Mouse (Mus musculus) embryonic fibroblast, embryonic 13.5 days (primary cell): Measurements from ENCODE around the gene Psmd11. TPM values are rescaled to one million over a fixed set of nuclear protein-coding genes. Genes with fewer than 3 reads are reported as not detected.

Source experiments
- H3K27ac ChIP-seq: 2 replicates; pipeline ENCODE4 v1.5.1; 2012; ENCODE audit warnings: low read length, control low read depth, inconsistent platforms; ENCODE audit not compliant: insufficient read depth
- H3K4me1 ChIP-seq: 2 replicates; pipeline ENCODE4 v1.6.1; 2011; ENCODE audit warnings: low read length; ENCODE audit not compliant: control insufficient read depth, insufficient read depth
- H3K4me3 ChIP-seq: 2 replicates; pipeline ENCODE4 v1.5.1; 2011; ENCODE audit warnings: mild to moderate bottlenecking, control low read depth, low read length; ENCODE audit not compliant: insufficient read depth
- CTCF ChIP-seq: IDR thresholded peaks from 2 replicates; pipeline ENCODE4 v1.5.1; 2011; ENCODE audit warnings: mild to moderate bottlenecking, control low read depth, low read length, moderate library complexity, borderline replicate concordance; ENCODE audit not compliant: insufficient read depth
- POLR2A ChIP-seq: IDR thresholded peaks from 2 replicates; pipeline ENCODE4 v1.6.1; 2011; ENCODE audit warnings: low read depth, mild to moderate bottlenecking, control low read depth, low read length, moderate library complexity
- polyA plus RNA-seq: library from polyadenylated mRNA; stranded (reverse); fragments of >200 nt; gene quantifications from 2 replicates; pipeline ENCODE4 v1.2.4, GENCODE M21; 2011; ENCODE audit warnings: low read depth; ENCODE audit not compliant: missing spikeins, insufficient read length

The Psmd11 gene
- polyA plus RNA-seq, 1 experiment: 131 TPM

GRCm38 (mm10) chr11:80503726-80504452 lies 75.5 kb downstream of the Psmd11 start:
- Histone ChIP-seq H3K4me1 (peaks cover 4% of the 10 kb centered on the region; the same call in 1 of the 2 replicates), H3K4me3 (no peak overlapping the region), H3K27ac (no peak overlapping the region)
- TF ChIP-seq CTCF (no peak), POLR2A (no peak)

GRCm38 (mm10) chr11:80504519-80505385 lies 76.3 kb downstream of the Psmd11 start:
- H3K27ac ChIP-seq: no peak overlapping the region
- peaks cover 4% of the 10 kb centered on the region; the same call in 1 of the 2 replicates for H3K4me1 ChIP-seq
- no peak overlapping the region for H3K4me3 ChIP-seq
- TF ChIP-seq POLR2A (no peak), CTCF (no peak)

GRCm38 (mm10) chr11:80505581-80505980 lies 77.2 kb downstream of the Psmd11 start:
- Histone ChIP-seq H3K4me1 (no peaks in the 10 kb centered on the region), H3K27ac (no peak overlapping the region), H3K4me3 (no peak overlapping the region)
- TF ChIP-seq POLR2A (no peak), CTCF (no peak)

GRCm38 (mm10) chr11:80506483-80506882 lies 78.1 kb downstream of the Psmd11 start:
- Histone ChIP-seq H3K4me1 (no peaks in the 10 kb centered on the region), H3K4me3 (no peak overlapping the region), H3K27ac (no peak overlapping the region)
- TF ChIP-seq POLR2A (no peak), CTCF (no peak)

GRCm38 (mm10) chr11:80507791-80508190 lies 79.4 kb downstream of the Psmd11 start:
- H3K27ac ChIP-seq: no peak overlapping the region
- TF ChIP-seq CTCF (no peak), POLR2A (no peak)
- no peaks in the 10 kb centered on the region for H3K4me1 ChIP-seq
- no peak overlapping the region for H3K4me3 ChIP-seq

- H3K4me3 ChIP-seq: no peak overlapping the region
- H3K4me1 ChIP-seq: no peaks in the 10 kb centered on the region
- no peak overlapping the region for H3K27ac ChIP-seq
- TF ChIP-seq POLR2A (no peak), CTCF (no peak)
Observed at GRCm38 (mm10) chr11:80508361-80509175, 80.2 kb downstream of the Psmd11 start.

- H3K27ac ChIP-seq: no peak overlapping the region
Observed at GRCm38 (mm10) chr11:80509176-80509506, 80.7 kb downstream of the Psmd11 start.

GRCm38 (mm10) chr11:80510124-80510523 lies 81.7 kb downstream of the Psmd11 start:
- H3K4me3 ChIP-seq: no peak overlapping the region
- H3K4me1 ChIP-seq: no peaks in the 10 kb centered on the region
- H3K27ac ChIP-seq: no peak overlapping the region
- no peak for TF ChIP-seq POLR2A
- TF ChIP-seq CTCF: no peak

More at GRCm38 (mm10) chr11:80509176-80509506, 80.7 kb downstream of the Psmd11 start:
- no peak for TF ChIP-seq CTCF
- no peak for TF ChIP-seq POLR2A
- Histone ChIP-seq H3K4me3 (no peak overlapping the region), H3K4me1 (no peaks in the 10 kb centered on the region)

- TF ChIP-seq POLR2A (no peak), CTCF (no peak)
- Histone ChIP-seq H3K4me1 (no peaks in the 10 kb centered on the region), H3K4me3 (no peak overlapping the region), H3K27ac (no peak overlapping the region)
Observed at GRCm38 (mm10) chr11:80512313-80513056, 84.1 kb downstream of the Psmd11 start.
